Comparison of ENCODE assay signal across 8 mouse cellular contexts in genomic region chr1:43310711-43311695, GRCm38 (mm10).
DNase-seq lines count a peak whose midpoint lies in the region; ATAC-seq lines count a peak whose summit lies in the region.

No protein-coding gene starts in this region.

- H3K4me3 ChIP-seq in embryonic facial prominence, embryonic 10.5 days, result peak overlapping the region; percentile 11; the same call in 1 of the 2 replicates
- no peak overlapping the region for H3K4me3 ChIP-seq in hindbrain, embryonic 16.5 days (ENCODE audit: low read length)

- WGBS in embryonic facial prominence, embryonic 10.5 days, result 45% methylated on average over 16 of the region's 16 CpGs
- WGBS in hindbrain, embryonic 16.5 days, result 47% methylated on average over 16 of the region's 16 CpGs

- no peaks in the 10 kb centered on the region for H3K27me3 ChIP-seq in embryonic facial prominence, embryonic 10.5 days (replicated peaks; ENCODE audit: low read depth, poor library complexity, severe bottlenecking)
- no peaks in the 10 kb centered on the region for H3K27me3 ChIP-seq in hindbrain, embryonic 16.5 days (replicated peaks; ENCODE audit: control insufficient read depth, insufficient read depth, low read length)

- no peak overlapping the region for H3K9ac ChIP-seq in hindbrain, embryonic 16.5 days (ENCODE audit: low read depth, low read length)

- peak overlapping the region; percentile 70 for H3K27ac ChIP-seq in embryonic facial prominence, embryonic 10.5 days (replicated peaks)
- no peak overlapping the region for H3K27ac ChIP-seq in hindbrain, embryonic 16.5 days (ENCODE audit: low read depth, low read length)

- ATAC-seq in hindbrain, embryonic 16.5 days, result peak; percentile 74

- H3K9me3 ChIP-seq in embryonic facial prominence, embryonic 10.5 days, result no peaks in the 10 kb centered on the region
- no peaks in the 10 kb centered on the region for H3K9me3 ChIP-seq in hindbrain, embryonic 16.5 days (ENCODE audit: control insufficient read depth, low read length)

- peak overlapping the region; percentile 9 for H3K4me2 ChIP-seq in hindbrain, embryonic 16.5 days (ENCODE audit: low read length)

- no peaks in the 10 kb centered on the region for H3K36me3 ChIP-seq in embryonic facial prominence, embryonic 10.5 days (replicated peaks)
- H3K36me3 ChIP-seq in hindbrain, embryonic 16.5 days (ENCODE audit: control insufficient read depth, insufficient read depth, low read length), result no peaks in the 10 kb centered on the region

- DNase-seq in kidney, adult 8-10 months, result peak; percentile 9 to 11
- DNase-seq in kidney, adult 18-20 months, result no peak
- DNase-seq in embryonic facial prominence, embryonic 10.5 days (ENCODE audit: low spot score), result peak; percentile 42
- DNase-seq in lung, postnatal 36 days, result peak; percentile 54
- no peak for DNase-seq in cerebellum, postnatal 4 days (ENCODE audit: low spot score in 2 of 2)
- no peak for DNase-seq in spleen, postnatal 14 days (ENCODE audit: low spot score in 2 of 2)
- no peak for DNase-seq in testis, postnatal 14 days (ENCODE audit: low spot score)

- H3K4me1 ChIP-seq in embryonic facial prominence, embryonic 10.5 days, result peaks cover 25% of the 10 kb centered on the region
- H3K4me1 ChIP-seq in hindbrain, embryonic 16.5 days (ENCODE audit: control insufficient read depth, insufficient read depth, low read depth, low read length), result peaks cover 2% of the 10 kb centered on the region; the same call in 1 of the 2 replicates

Comparison
In these comparisons a context has a peak if more than half of its experiments do, and no peak if none do; other contexts are left out.
1. DNase-seq: peak in kidney, adult 8-10 months (2 of 2), embryonic facial prominence, embryonic 10.5 days (single experiment) and lung, postnatal 36 days (single experiment); none in kidney, adult 18-20 months (single experiment), cerebellum, postnatal 4 days (0 of 2), spleen, postnatal 14 days (0 of 2) and testis, postnatal 14 days (single experiment).